Mouse (Mus musculus): ENCODE measurements around the gene Scg5. TPM values are rescaled to one million over a fixed set of nuclear protein-coding genes. Genes with fewer than 3 reads are reported as not detected.

The Scg5 gene
- 10 to 100 TPM; 48.4 to 89.5 (median 64.1) TPM for total RNA-seq (2022)

- peak; percentile 55 for DNase-seq
Observed at GRCm38 (mm10) chr2:113828943-113829882, at the start of gene Scg5. TSS of gene Scg5 (minus strand) at chr2:113829121.

- DNase-seq = no peak
Observed at GRCm38 (mm10) chr2:113870115-113870514, 41.2 kb upstream of the Scg5 start.

- no peak for DNase-seq
Observed at GRCm38 (mm10) chr2:113868404-113868803, 39.5 kb upstream of the Scg5 start.

GRCm38 (mm10) chr2:113866155-113866554 lies 37.2 kb upstream of the Scg5 start:
- DNase-seq = no peak

- no peak for DNase-seq
Observed at GRCm38 (mm10) chr2:113849141-113849540, 20.2 kb upstream of the Scg5 start.

- DNase-seq = peak; percentile 82
Observed at GRCm38 (mm10) chr2:113848245-113849121, 19.6 kb upstream of the Scg5 start, which contains the start of gene Arhgap11a. TSS of gene Arhgap11a (minus strand) at chr2:113848661.

GRCm38 (mm10) chr2:113847678-113848244 lies 18.8 kb upstream of the Scg5 start:
- DNase-seq = no peak

GRCm38 (mm10) chr2:113845081-113845480 lies 16.2 kb upstream of the Scg5 start:
- no peak for DNase-seq

GRCm38 (mm10) chr2:113841656-113842437 lies 12.9 kb upstream of the Scg5 start:
- DNase-seq = no peak

- no peak for DNase-seq
Observed at GRCm38 (mm10) chr2:113839488-113839887, 10.6 kb upstream of the Scg5 start.

- no peak for DNase-seq
Observed at GRCm38 (mm10) chr2:113835219-113835618, 6.3 kb upstream of the Scg5 start.

GRCm38 (mm10) chr2:113828086-113828942 lies 607 bp downstream of the Scg5 start:
- DNase-seq = no peak

GRCm38 (mm10) chr2:113823909-113824308 lies 5.0 kb downstream of the Scg5 start:
- no peak for DNase-seq

GRCm38 (mm10) chr2:113822367-113822766 lies 6.6 kb downstream of the Scg5 start:
- DNase-seq = no peak

- no peak for DNase-seq
Observed at GRCm38 (mm10) chr2:113821176-113821734, 7.7 kb downstream of the Scg5 start.

- DNase-seq = no peak
Observed at GRCm38 (mm10) chr2:113820117-113820516, 8.8 kb downstream of the Scg5 start.

- DNase-seq = no peak
Observed at GRCm38 (mm10) chr2:113817681-113818606, 11.0 kb downstream of the Scg5 start.

GRCm38 (mm10) chr2:113807640-113808039 lies 21.3 kb downstream of the Scg5 start:
- peak; percentile 40 for DNase-seq

GRCm38 (mm10) chr2:113806851-113807577 lies 21.9 kb downstream of the Scg5 start:
- peak; percentile 67 for DNase-seq
